Mouse (Mus musculus) midbrain, embryonic 16.5 days (tissue): ENCODE data around the gene Fbxo9. TPM values are rescaled to one million over a fixed set of nuclear protein-coding genes. Genes with fewer than 3 reads are reported as not detected.

ENCODE experiments used
- ATAC-seq: fragments of 200-750 bp; cut with Nextera tagmentation; 2 replicates; pipeline ENCODE4 v1.8.0; 2017; ENCODE audit warnings: moderate TSS enrichment
- H3K27ac ChIP-seq: fragments of 300-500 bp; sonication (generic); 2 replicates; pipeline ENCODE4 v1.5.1; 2014; ENCODE audit warnings: mild to moderate bottlenecking, low read length, mixed read lengths
- H3K27me3 ChIP-seq: fragments of 300-500 bp; sonication (generic); 2 replicates; pipeline ENCODE4 v1.6.1; 2014; ENCODE audit warnings: low read depth, low read length, mixed read lengths; ENCODE audit not compliant: control insufficient read depth, insufficient read depth
- H3K36me3 ChIP-seq: fragments of 300-500 bp; sonication (generic); 2 replicates; pipeline ENCODE4 v1.6.1; 2014; ENCODE audit warnings: mild to moderate bottlenecking, low read length, moderate library complexity, mixed read lengths; ENCODE audit not compliant: control insufficient read depth, insufficient read depth
- H3K4me1 ChIP-seq: fragments of 300-500 bp; sonication (generic); 2 replicates; pipeline ENCODE4 v1.6.1; 2014; ENCODE audit warnings: mild to moderate bottlenecking, low read length, mixed read lengths; ENCODE audit not compliant: control insufficient read depth, insufficient read depth
- H3K4me2 ChIP-seq: fragments of 300-500 bp; sonication (generic); 2 replicates; pipeline ENCODE4 v1.6.1; 2014; ENCODE audit warnings: mild to moderate bottlenecking, low read length, mixed read lengths
- H3K4me3 ChIP-seq: fragments of 300-500 bp; sonication (generic); 2 replicates; pipeline ENCODE4 v1.5.1; 2014; ENCODE audit warnings: low read depth, mild to moderate bottlenecking, low read length, moderate library complexity, mixed read lengths
- H3K9ac ChIP-seq: fragments of 300-500 bp; sonication (generic); 2 replicates; pipeline ENCODE4 v1.6.1; 2014; ENCODE audit warnings: low read depth, low read length, mixed read lengths
- H3K9me3 ChIP-seq: fragments of 300-500 bp; sonication (generic); replicated peaks from 2 replicates; pipeline ENCODE4 v1.6.1; 2014; ENCODE audit warnings: mild to moderate bottlenecking, low read length, mixed read lengths; ENCODE audit not compliant: control insufficient read depth, poor library complexity, severe bottlenecking
- WGBS: fragments of 180-500 bp; shearing (Covaris S2); extraction: QIAGEN DNeasy Blood & Tissue Kit; methylation state at CpG from one replicate; pipeline ENCODE4 v1.1.7; 2014; 5-methylcytosine and 5-hydroxymethylcytosine counted together
- polyA plus RNA-seq: library from polyadenylated mRNA; unstranded; fragments of >200 nt; fragmentation: Nextera tagmentation; extraction: Ambion mirVana; gene quantifications from 2 replicates; pipeline ENCODE4 v1.2.1, GENCODE M21; 2015

Fbxo9 gene
- polyA plus RNA-seq, 1 experiment from 2014 or later = 81.0 TPM

GRCm38 (mm10) chr9:78103965-78104560 lies 4.8 kb downstream of the Fbxo9 start:
- no peak for ATAC-seq
- Histone ChIP-seq H3K4me1 (peaks cover 10% of the 10 kb centered on the region), H3K27ac (no peak overlapping the region), H3K27me3 (no peaks in the 10 kb centered on the region), H3K9me3 (no peaks in the 10 kb centered on the region), H3K4me2 (no peak overlapping the region), H3K9ac (no peak overlapping the region), H3K36me3 (peaks cover 8% of the 10 kb centered on the region; the same call in 1 of the 2 replicates), H3K4me3 (no peak overlapping the region)
- 87% methylated on average over 8 of the region's 8 CpGs for WGBS

GRCm38 (mm10) chr9:78101431-78101830 lies 7.4 kb downstream of the Fbxo9 start:
- Histone ChIP-seq H3K36me3 (peaks cover 28% of the 10 kb centered on the region), H3K27me3 (no peaks in the 10 kb centered on the region), H3K9me3 (no peaks in the 10 kb centered on the region; the same call in 1 of the 2 replicates), H3K9ac (no peak overlapping the region), H3K4me2 (no peak overlapping the region), H3K27ac (no peak overlapping the region), H3K4me1 (no peaks in the 10 kb centered on the region), H3K4me3 (no peak overlapping the region)
- no peak for ATAC-seq
- WGBS = 83% methylated on average over 4 of the region's 4 CpGs

- H3K36me3 ChIP-seq = peaks cover 30% of the 10 kb centered on the region
- 87% methylated on average over 5 of the region's 5 CpGs for WGBS
Measured at GRCm38 (mm10) chr9:78100956-78101355, 7.9 kb downstream of the Fbxo9 start.

GRCm38 (mm10) chr9:78096376-78096775 lies 12.5 kb downstream of the Fbxo9 start:
- ATAC-seq = no peak
- Histone ChIP-seq H3K9me3 (no peaks in the 10 kb centered on the region; the same call in 1 of the 2 replicates), H3K4me1 (no peaks in the 10 kb centered on the region), H3K9ac (no peak overlapping the region), H3K36me3 (peaks cover 44% of the 10 kb centered on the region), H3K4me3 (no peak overlapping the region), H3K27me3 (no peaks in the 10 kb centered on the region), H3K27ac (no peak overlapping the region), H3K4me2 (no peak overlapping the region)
- over 99% methylated on average over 5 of the region's 6 CpGs for WGBS

More at GRCm38 (mm10) chr9:78100956-78101355, 7.9 kb downstream of the Fbxo9 start:
- no peak for ATAC-seq
- H3K4me1 ChIP-seq = no peaks in the 10 kb centered on the region
- no peak overlapping the region for H3K27ac ChIP-seq
- H3K9ac ChIP-seq = no peak overlapping the region
- no peak overlapping the region for H3K4me2 ChIP-seq
- no peaks in the 10 kb centered on the region; the same call in 1 of the 2 replicates for H3K9me3 ChIP-seq
- H3K27me3 ChIP-seq = no peaks in the 10 kb centered on the region
- no peak overlapping the region for H3K4me3 ChIP-seq

GRCm38 (mm10) chr9:78095686-78096085 lies 13.2 kb downstream of the Fbxo9 start:
- Histone ChIP-seq H3K27ac (no peak overlapping the region), H3K36me3 (peaks cover 39% of the 10 kb centered on the region), H3K9me3 (no peaks in the 10 kb centered on the region; the same call in 1 of the 2 replicates), H3K4me2 (no peak overlapping the region), H3K9ac (no peak overlapping the region), H3K4me3 (no peak overlapping the region), H3K27me3 (no peaks in the 10 kb centered on the region), H3K4me1 (no peaks in the 10 kb centered on the region)
- WGBS = 95% methylated on average over 12 of the region's 12 CpGs
- ATAC-seq = no peak

- no peak overlapping the region for H3K4me2 ChIP-seq
- no peak overlapping the region for H3K27ac ChIP-seq
- H3K27me3 ChIP-seq = no peaks in the 10 kb centered on the region
- WGBS = 86% methylated on average over 3 of the region's 3 CpGs
- H3K36me3 ChIP-seq = peaks cover 19% of the 10 kb centered on the region
- no peaks in the 10 kb centered on the region for H3K4me1 ChIP-seq
- no peak overlapping the region for H3K4me3 ChIP-seq
- no peaks in the 10 kb centered on the region for H3K9me3 ChIP-seq
- no peak overlapping the region for H3K9ac ChIP-seq
- ATAC-seq = no peak
Measured at GRCm38 (mm10) chr9:78090596-78090995, 18.3 kb downstream of the Fbxo9 start.

- no peaks in the 10 kb centered on the region for H3K4me1 ChIP-seq
- no peak for ATAC-seq
- H3K36me3 ChIP-seq = peaks cover 19% of the 10 kb centered on the region
- WGBS = 65% methylated on average over 1 of the region's 1 CpGs
- no peak overlapping the region for H3K4me3 ChIP-seq
- no peaks in the 10 kb centered on the region for H3K9me3 ChIP-seq
- H3K27me3 ChIP-seq = no peaks in the 10 kb centered on the region
- H3K9ac ChIP-seq = no peak overlapping the region
- H3K27ac ChIP-seq = no peak overlapping the region
- H3K4me2 ChIP-seq = no peak overlapping the region
Measured at GRCm38 (mm10) chr9:78089906-78090305, 19.0 kb downstream of the Fbxo9 start.

- peaks cover 26% of the 10 kb centered on the region for H3K36me3 ChIP-seq
- H3K27ac ChIP-seq = no peak overlapping the region
- no peaks in the 10 kb centered on the region for H3K27me3 ChIP-seq
- no peak overlapping the region for H3K4me3 ChIP-seq
- ATAC-seq = no peak
- no peak overlapping the region for H3K9ac ChIP-seq
- H3K4me2 ChIP-seq = no peak overlapping the region
- no peaks in the 10 kb centered on the region for H3K4me1 ChIP-seq
- H3K9me3 ChIP-seq = no peaks in the 10 kb centered on the region
- WGBS = 83% methylated on average over 7 of the region's 7 CpGs
Measured at GRCm38 (mm10) chr9:78088971-78089370, 19.9 kb downstream of the Fbxo9 start.

- Histone ChIP-seq H3K27ac (no peak overlapping the region), H3K9me3 (no peaks in the 10 kb centered on the region), H3K4me1 (no peaks in the 10 kb centered on the region), H3K9ac (no peak overlapping the region), H3K36me3 (peaks cover 29% of the 10 kb centered on the region), H3K27me3 (no peaks in the 10 kb centered on the region), H3K4me2 (no peak overlapping the region), H3K4me3 (no peak overlapping the region)
- ATAC-seq = peak; percentile 62; the same call in 1 of the 2 replicates
- 66% methylated on average over 4 of the region's 4 CpGs for WGBS
Measured at GRCm38 (mm10) chr9:78088521-78088920, 20.3 kb downstream of the Fbxo9 start.
